Mouse (Mus musculus): ENCODE measurements around the gene Fgf18.

DNA sequence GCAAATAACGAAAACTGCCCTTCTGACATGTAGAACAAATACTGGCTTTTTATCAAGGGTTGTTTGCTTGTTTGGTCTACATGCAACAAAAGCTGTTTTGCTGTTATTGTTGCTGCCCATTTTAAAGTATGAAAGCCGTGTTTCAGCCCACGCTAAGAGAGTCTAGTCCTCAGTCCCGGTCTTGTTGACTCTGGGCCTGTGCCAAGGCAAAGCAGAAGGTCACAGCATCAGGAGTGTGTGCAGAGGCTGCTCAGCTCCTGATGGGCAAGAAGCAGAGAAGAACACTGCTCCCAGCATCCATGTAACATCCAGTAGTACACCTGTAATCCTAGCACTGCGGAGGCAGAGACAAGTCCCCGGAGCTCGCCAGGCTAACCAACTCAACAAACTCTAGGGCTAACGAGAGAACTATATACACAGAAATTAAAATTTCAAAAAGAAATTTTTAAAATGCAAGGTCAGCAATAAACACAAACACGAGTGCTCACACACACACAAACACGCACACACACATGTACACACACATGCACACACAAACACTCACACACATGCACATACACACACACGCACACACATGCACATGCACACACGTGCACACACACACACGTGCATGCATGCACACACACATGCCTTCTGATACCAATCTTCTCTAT lies 43.8 kb downstream of the Fgf18 start:
- TF ChIP-seq GATA1 (IDR thresholded peaks at IDR 0.05; ENCODE audit: low read length) = no peak
- TF ChIP-seq TAL1 (IDR thresholded peaks at IDR 0.05; ENCODE audit: low read length) = no peak
